Mouse (Mus musculus) kidney, adult 2 months (tissue): Measurements from ENCODE around the gene Adgrl1. TPM values are rescaled to one million over a fixed set of nuclear protein-coding genes. Genes with fewer than 3 reads are reported as not detected.

Source experiments
- DNase-seq: peaks from one replicate; pipeline ENCODE4 v3.0.0; 2021
- H3K27ac ChIP-seq: fragments of 200-500 bp; 2 replicates; pipeline ENCODE4 v1.5.1; 2012; ENCODE audit warnings: low read depth, low read length, control low read depth, inconsistent platforms; ENCODE audit not compliant: insufficient read depth
- H3K27me3 ChIP-seq: fragments of 200-500 bp; replicated peaks from 2 replicates; pipeline ENCODE4 v1.6.1; 2012; ENCODE audit warnings: mild to moderate bottlenecking, moderate library complexity, low read length, inconsistent platforms; ENCODE audit not compliant: control insufficient read depth, insufficient read depth
- H3K36me3 ChIP-seq: fragments of 200-500 bp; 2 replicates; pipeline ENCODE4 v1.6.1; 2012; ENCODE audit warnings: mild to moderate bottlenecking, moderate library complexity, low read length, inconsistent platforms; ENCODE audit not compliant: control insufficient read depth, insufficient read depth
- H3K4me1 ChIP-seq: fragments of 200-500 bp; 2 replicates; pipeline ENCODE4 v1.6.1; 2011; ENCODE audit warnings: low read length; ENCODE audit not compliant: control insufficient read depth, insufficient read depth
- H3K4me3 ChIP-seq: fragments of 200-500 bp; 2 replicates; pipeline ENCODE4 v1.5.1; 2011; ENCODE audit warnings: mild to moderate bottlenecking, low read depth, low read length, control low read depth; ENCODE audit not compliant: insufficient read depth
- CTCF ChIP-seq: fragments of 200-500 bp; conservative IDR thresholded peaks from 2 replicates; pipeline ENCODE4 v1.5.1; 2011; ENCODE audit warnings: low read depth, mild to moderate bottlenecking, control low read depth, low read length, moderate library complexity, mixed read lengths; ENCODE audit not compliant: insufficient read depth, insufficient read length
- POLR2A ChIP-seq: fragments of 200-500 bp; IDR thresholded peaks from one replicate; pipeline ENCODE4 v1.6.1; 2011; ENCODE audit warnings: low read depth, low read length, control low read depth
- whole genome bisulfite sequencing: fragments of 180-500 bp; shearing (Covaris S2); methylation state at CpG from one replicate; pipeline ENCODE4 v1.1.7; 2018; 5-methylcytosine and 5-hydroxymethylcytosine counted together
- polyA plus RNA-seq: library from polyadenylated mRNA; depleted of rRNA; stranded (reverse); fragments of >200 nt; gene quantifications from 2 replicates; pipeline ENCODE4 v1.2.3, GENCODE M21; 2012; rRNA removed

The Adgrl1 gene
- 28.7 and 44.4 TPM in 2 replicates for polyA plus RNA-seq

- no peak for TF ChIP-seq CTCF
- no peaks in the 10 kb centered on the region for H3K27me3 ChIP-seq
- peak within 1 kb of the TSS; percentile 89 for H3K4me3 ChIP-seq
- H3K27ac ChIP-seq: peak within 1 kb of the TSS; percentile 5
- 1% methylated on average over 69 of the region's 70 CpGs for WGBS
- H3K4me1 ChIP-seq: no peaks in the 10 kb centered on the region
- peak; percentile 88 for DNase-seq
- H3K36me3 ChIP-seq: no peaks in the 10 kb centered on the region
Measured at GRCm38 (mm10) chr8:83899363-83900252, at the start of gene Adgrl1. Adgrl1 (plus strand) TSS chr8:83900105.

- no peak for TF ChIP-seq POLR2A
- no peak for TF ChIP-seq CTCF
- Histone ChIP-seq H3K27ac (no peak overlapping the region), H3K4me1 (no peaks in the 10 kb centered on the region), H3K36me3 (no peaks in the 10 kb centered on the region), H3K27me3 (no peaks in the 10 kb centered on the region), H3K4me3 (no peak overlapping the region)
- 16% methylated on average over 8 of the region's 8 CpGs for WGBS
- DNase-seq: no peak
Measured at GRCm38 (mm10) chr8:83852329-83852728, 47.6 kb upstream of the Adgrl1 start.

GRCm38 (mm10) chr8:83853323-83854050 is 46.4 kb upstream of the Adgrl1 start:
- WGBS: 72% methylated on average over 3 of the region's 3 CpGs
- TF ChIP-seq POLR2A: no peak
- no peak for TF ChIP-seq CTCF
- no peak for DNase-seq
- H3K4me1 ChIP-seq: no peaks in the 10 kb centered on the region
- no peak overlapping the region for H3K27ac ChIP-seq
- H3K4me3 ChIP-seq: no peak overlapping the region
- H3K36me3 ChIP-seq: no peaks in the 10 kb centered on the region
- no peaks in the 10 kb centered on the region for H3K27me3 ChIP-seq

GRCm38 (mm10) chr8:83856486-83857065 is 43.3 kb upstream of the Adgrl1 start:
- no peak for DNase-seq
- no peaks in the 10 kb centered on the region for H3K4me1 ChIP-seq
- no peak overlapping the region for H3K4me3 ChIP-seq
- H3K36me3 ChIP-seq: no peaks in the 10 kb centered on the region
- 82% methylated on average over 6 of the region's 6 CpGs for WGBS
- no peaks in the 10 kb centered on the region for H3K27me3 ChIP-seq
- TF ChIP-seq CTCF (no peak), POLR2A (no peak)
- H3K27ac ChIP-seq: no peak overlapping the region

GRCm38 (mm10) chr8:83862439-83863268 is 37.3 kb upstream of the Adgrl1 start:
- DNase-seq: no peak
- Histone ChIP-seq H3K36me3 (no peaks in the 10 kb centered on the region), H3K27me3 (no peaks in the 10 kb centered on the region), H3K27ac (no peak overlapping the region), H3K4me1 (no peaks in the 10 kb centered on the region), H3K4me3 (no peak overlapping the region)
- WGBS: 10% methylated on average over 24 of the region's 24 CpGs
- no peak for TF ChIP-seq POLR2A
- TF ChIP-seq CTCF: no peak

- WGBS: under 1% methylated on average over 63 of the region's 66 CpGs
- peak; percentile 39 for DNase-seq
- H3K4me3 ChIP-seq: peak overlapping the region; percentile 69
- H3K36me3 ChIP-seq: no peaks in the 10 kb centered on the region
- peaks cover 4% of the 10 kb centered on the region; the same call in 1 of the 2 replicates for H3K4me1 ChIP-seq
- no peaks in the 10 kb centered on the region for H3K27me3 ChIP-seq
- no peak overlapping the region for H3K27ac ChIP-seq
- TF ChIP-seq POLR2A (no peak), CTCF (no peak)
Measured at GRCm38 (mm10) chr8:83874881-83875655, 24.8 kb upstream of the Adgrl1 start.
